Mouse (Mus musculus) spleen, adult 18-20 months (tissue): ENCODE measurements around the gene AW549877.

Source experiments
- DNase-seq, 2 experiments: peaks; one replicate each; pipeline ENCODE4 v3.0.0; 2022; ENCODE audit warnings: mixed read lengths in 2 of 2

Gene AW549877

GRCm38 (mm10) chr15:3995448-3996266 is at the start of gene AW549877:
AW549877 (minus strand) TSS chr15:3995744.
- peak; percentile 97 to 98 for DNase-seq

DNA sequence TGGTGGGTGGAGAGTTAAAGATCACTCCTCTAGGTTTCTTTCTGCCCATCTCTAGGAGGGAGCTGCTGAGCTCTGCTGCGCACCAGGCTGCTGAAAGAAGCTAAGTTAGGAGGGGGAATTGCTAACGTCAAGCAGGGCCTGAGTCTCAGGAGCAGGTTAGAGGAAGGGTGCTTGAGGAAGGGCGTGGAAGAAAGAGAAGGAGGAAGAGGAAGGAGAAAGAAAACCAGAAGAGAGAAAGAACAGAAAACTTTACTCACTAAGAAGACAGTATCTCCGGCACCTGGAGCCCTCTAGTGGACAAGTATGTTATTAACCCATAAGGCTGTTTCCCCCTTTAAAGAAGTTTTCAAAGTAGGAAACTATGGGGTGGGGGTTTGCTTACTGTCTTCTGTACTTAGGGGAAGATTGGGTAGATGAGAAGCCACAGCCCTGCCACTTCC is 47.5 kb upstream of the AW549877 start:
- DNase-seq: peak in 1 of 2 experiments; percentile 24

DNA sequence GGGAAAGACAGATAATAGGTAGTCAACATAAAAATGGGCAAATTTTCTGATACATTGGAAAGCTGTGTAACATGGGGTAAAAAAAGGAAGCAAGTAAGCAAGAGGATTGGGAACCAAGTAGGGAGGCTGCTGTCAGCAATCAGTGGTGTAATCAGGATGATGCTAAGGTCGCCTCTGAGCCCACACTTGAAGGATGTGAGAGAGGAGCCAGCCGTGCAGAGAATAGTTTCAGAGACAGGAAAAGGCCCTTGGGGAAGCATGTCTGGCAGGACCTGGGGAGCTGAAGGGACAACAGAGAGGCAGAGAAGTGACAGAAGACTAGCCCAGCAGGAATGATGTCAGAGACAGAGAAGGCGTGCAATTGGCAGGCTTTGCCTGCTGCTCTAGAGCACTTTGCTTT is 46.9 kb upstream of the AW549877 start:
- DNase-seq: no peak

DNA sequence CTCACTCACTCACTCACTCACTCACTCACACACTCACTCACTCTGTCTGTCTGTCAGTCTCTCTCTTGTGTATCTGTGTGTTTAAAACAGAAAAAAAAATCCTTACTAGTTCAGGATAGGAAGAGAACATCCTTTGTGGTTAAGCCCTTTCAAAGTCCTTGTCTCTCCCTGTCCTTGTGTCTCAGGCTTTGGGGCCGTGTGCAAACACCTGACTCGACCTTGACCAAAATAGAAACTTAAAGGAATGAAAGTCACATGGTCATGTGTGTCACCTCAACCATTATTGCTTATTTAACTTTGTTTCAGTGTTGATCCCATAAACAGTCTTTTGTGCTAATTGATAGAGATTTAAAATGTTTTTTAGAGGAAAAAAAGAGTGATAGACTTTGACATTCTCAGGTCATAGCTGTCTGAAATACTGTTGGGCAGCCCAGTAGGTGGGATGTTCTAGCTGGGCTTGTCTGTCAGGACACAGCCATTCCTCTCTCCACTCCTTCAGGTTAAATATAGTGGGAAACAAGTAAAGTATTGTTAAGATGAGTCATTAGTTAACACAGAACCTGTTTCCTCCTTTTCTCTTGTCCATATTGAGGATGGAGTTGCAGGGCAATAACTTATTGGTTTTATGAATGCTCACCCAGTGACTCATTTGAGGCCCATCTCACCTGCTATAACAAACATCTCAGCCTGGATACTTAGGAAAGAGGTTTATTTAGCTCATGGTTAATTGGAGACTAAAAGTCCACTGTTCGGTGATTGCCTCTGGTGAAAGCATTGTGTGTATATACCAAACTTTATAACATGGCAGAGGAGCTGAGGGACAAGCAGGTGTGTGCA is 37.8 kb upstream of the AW549877 start:
- no peak for DNase-seq

- no peak for DNase-seq
These were observed 33.4 kb upstream of the AW549877 start for GRCm38 (mm10) chr15:4028960-4029359.

GRCm38 (mm10) chr15:4028411-4028700 is 32.8 kb upstream of the AW549877 start:
- DNase-seq: no peak

- DNase-seq: no peak
These were observed 32.3 kb upstream of the AW549877 start for GRCm38 (mm10) chr15:4027671-4028410.

GRCm38 (mm10) chr15:4026831-4027584 is 31.5 kb upstream of the AW549877 start:
- DNase-seq: peak; percentile 76 to 77

- peak; percentile 75 to 77 for DNase-seq
These were observed 30.8 kb upstream of the AW549877 start, which contains the start of gene Oxct1 for GRCm38 (mm10) chr15:4026231-4026773. Oxct1 (plus strand) TSS chr15:4026383.

- no peak for DNase-seq
These were observed 30.0 kb upstream of the AW549877 start for GRCm38 (mm10) chr15:4025508-4025904.

DNA sequence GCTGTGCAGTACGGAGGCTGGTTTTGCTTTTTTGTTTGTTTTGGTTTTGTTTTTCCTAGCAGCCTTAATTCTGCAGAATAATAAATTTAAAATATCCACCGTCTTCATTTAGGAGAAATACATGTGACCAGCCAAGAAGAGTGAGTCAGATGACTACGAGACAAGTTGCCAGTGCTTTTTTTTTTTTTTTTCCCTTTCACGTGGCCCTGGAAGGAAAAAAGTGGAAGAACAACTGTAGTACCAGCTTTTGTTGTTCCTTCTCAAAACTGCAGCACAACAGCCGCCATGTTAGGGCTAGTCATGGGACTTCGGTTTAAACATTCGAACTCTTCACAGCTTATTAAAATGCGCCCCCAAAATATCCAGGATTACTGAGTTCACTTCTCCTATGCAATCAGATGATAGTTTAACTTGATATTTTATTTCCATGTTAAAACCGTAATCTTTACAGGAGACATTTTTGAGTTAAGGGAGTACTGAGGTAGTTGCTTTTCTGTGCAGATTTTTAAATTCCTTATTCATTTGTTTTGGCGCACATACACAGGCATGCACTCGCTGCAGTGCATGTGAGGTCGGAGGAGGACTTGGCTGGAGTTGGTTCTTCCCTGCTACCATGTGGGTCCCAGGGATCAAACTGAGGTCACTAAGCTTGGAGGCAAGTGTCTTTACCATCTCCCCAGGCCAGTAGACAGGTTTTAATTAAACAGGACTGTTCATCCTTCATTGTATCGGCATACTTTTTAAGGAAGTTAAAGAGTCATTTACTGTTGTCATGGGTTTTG is 29.4 kb upstream of the AW549877 start:
- DNase-seq: no peak

GRCm38 (mm10) chr15:4023747-4024146 is 28.2 kb upstream of the AW549877 start:
- DNase-seq: no peak

DNA sequence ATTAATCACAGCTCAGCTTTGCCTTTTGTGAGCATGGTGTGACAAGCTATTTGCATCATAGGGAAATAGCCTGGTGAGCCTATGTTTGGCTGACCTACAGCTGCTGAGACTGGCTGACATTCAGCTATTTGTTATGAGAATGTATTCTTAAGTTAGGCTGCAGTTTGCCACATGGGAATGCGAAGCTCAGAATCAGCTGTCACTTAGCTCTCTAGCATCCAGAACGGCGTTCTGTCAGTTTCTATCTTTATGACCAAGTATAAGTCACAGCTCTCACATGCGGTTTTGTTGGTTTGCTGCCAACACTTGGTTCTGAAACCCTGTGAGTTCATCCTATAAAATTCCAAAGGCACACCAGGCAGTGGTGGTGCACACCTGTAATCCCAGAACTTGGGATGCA is 25.2 kb upstream of the AW549877 start:
- DNase-seq: no peak

GRCm38 (mm10) chr15:4013873-4014272 is 18.3 kb upstream of the AW549877 start:
- DNase-seq: no peak

DNA sequence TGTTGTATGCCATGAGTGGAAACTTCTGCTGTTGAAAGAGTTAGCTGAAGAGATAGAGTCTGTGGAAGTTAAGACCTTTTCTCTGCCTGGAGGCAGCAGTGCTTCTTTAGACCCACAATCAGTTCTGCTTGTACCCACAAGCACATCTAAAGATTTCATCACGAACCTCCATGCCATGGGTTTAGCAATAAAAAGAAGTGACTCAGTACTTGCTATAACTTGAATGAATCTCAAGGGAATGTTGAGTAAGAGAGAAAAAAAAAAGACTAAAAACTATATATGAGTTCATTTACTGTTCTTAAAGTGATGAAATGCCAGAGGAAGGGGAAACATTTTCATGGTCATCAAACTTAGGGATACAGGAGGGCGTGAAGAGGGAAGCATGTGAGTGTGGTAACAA is 5.0 kb upstream of the AW549877 start:
- DNase-seq: no peak

GRCm38 (mm10) chr15:3999144-3999543 is 3.6 kb upstream of the AW549877 start:
- no peak for DNase-seq

GRCm38 (mm10) chr15:3996267-3997010 is 895 bp upstream of the AW549877 start:
- peak in 1 of 2 experiments; percentile 32 for DNase-seq

DNA sequence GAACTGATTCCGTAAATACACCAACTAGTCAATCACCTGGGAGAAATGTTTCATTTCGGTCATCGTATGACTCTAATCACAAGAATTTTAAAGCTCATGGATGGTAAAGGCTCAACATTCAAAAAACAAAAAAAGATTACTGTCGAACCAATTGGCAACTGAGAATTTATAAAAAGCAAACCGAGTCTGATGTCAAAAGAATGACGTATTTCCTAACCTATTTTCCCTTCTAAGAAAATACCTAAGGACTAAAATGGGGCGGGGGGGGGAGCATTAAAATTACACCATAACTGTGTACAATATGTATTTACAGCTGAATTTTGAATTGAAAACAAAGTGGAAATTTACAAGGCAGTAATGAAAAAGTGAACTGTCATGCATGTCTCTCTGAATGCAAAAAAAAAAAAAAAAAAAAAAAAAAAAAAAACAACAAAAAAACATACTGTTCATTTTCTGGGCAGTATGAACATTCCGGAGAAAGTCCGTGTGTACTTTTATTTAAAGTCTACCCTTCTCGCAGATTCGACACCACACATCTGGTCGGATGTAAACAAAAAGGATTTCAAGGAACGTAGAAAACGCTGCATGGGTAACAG is 594 bp downstream of the AW549877 start:
- DNase-seq: no peak

GRCm38 (mm10) chr15:3987981-3988380 is 7.6 kb downstream of the AW549877 start:
- peak in 1 of 2 experiments; percentile 19 for DNase-seq

DNA sequence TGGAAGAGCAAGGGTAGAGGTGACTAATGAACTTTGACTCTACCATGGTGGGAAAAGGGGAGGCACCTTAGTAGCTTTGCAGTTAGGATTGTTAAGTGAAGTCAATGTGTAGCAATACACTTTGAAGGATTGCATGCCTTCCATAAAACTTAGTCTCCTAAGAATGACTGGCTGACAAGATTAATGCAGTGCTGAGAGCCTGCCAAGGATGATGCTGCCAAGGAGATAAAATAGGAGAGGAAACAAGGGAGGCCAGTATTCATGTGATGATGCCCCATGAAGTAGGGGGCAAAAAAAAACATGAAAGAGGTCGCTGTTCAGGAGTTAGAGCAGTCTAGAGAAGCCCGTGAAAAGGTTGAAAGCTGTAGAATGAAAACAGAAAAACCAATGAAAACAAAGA is 10.7 kb downstream of the AW549877 start:
- DNase-seq: no peak
